Mouse (Mus musculus): ENCODE data around the gene Kctd18.
A peak's percentile ranks its signal among the peaks of the same experiment; 100 is the strongest.

Gene Kctd18

DNA sequence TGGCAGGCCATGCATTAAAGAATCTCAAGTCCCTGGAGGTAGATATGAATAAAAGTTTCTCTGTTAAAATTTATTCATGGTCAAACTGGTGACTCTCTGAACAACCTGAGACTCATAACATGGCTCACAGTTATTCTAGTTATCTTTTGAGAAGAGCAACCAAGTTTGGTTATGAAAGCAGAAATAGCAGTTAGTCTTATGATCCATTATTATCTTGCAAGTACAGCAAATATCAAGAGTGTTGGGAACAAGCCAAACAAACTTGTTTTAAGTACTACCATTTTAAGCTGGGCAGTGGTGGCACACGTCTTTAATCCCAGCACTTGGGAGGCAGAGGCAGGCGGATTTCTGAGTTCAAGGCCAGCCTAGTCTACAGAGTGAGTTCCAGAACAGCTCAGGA lies 27.5 kb downstream of the Kctd18 start:
- DNase-seq (ENCODE audit: low spot score in 2 of 2), result no peak

DNA sequence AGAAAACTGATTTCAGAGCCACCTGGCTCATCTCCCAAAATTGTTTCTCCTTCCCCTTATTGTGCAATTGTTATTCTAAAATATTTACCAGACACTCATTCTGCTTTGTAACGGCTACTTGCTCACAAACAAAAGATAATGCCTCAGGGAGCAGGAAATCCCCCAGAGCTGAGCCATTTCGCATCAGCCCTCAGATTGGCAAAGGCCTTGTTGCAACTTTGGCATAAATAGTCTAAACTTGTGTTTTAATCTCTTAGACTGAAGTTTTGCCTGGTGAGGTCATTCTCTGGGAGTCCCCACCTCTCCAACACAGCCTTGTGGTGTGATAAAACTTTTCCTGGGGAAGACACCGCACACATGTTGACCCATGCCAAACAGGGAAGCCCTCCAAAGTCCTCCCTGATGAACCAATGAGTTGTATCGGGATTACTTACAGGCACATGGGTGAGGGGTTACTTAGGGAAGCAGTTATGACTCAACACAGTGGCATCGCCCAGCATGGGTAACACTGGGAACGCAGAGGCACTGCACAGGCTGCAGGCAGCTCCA lies 29.6 kb downstream of the Kctd18 start:
- DNase-seq (ENCODE audit: low spot score in 2 of 2), result no peak

GRCm38 (mm10) chr1:57976860-57977259 lies 41.9 kb downstream of the Kctd18 start:
- DNase-seq (ENCODE audit: low spot score in 2 of 2), result no peak

GRCm38 (mm10) chr1:57971588-57971987 lies 47.2 kb downstream of the Kctd18 start:
- no peak for DNase-seq (ENCODE audit: low spot score in 2 of 2)

GRCm38 (mm10) chr1:57969327-57970271 lies 49.2 kb downstream of the Kctd18 start:
- peak; percentile 90 to 95 for DNase-seq (ENCODE audit: low spot score in 2 of 2)

DNA sequence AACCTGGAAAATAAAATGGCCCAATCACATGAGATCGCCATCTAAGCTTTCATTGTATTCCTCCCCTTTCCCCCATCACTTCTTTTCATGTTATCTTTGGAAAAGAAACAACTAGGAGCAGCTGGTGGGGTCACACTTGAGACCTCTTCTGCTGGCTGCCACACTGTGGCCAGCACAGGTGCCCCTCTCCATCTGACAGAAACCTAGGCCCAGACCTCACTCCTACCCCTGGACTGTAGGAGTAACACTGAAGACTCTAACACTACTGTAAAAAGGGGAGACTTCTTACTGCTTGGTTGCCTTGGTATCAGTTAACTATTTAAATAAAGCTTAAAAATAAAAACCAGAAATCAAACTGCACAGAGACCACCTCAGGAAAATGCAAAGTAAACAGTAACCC lies 63.0 kb downstream of the Kctd18 start:
- DNase-seq (ENCODE audit: low spot score in 2 of 2), result no peak

GRCm38 (mm10) chr1:57954376-57954765 lies 64.4 kb downstream of the Kctd18 start:
- DNase-seq (ENCODE audit: low spot score in 2 of 2), result no peak

GRCm38 (mm10) chr1:57953586-57954375 lies 65.0 kb downstream of the Kctd18 start:
- DNase-seq (ENCODE audit: low spot score in 2 of 2), result no peak

- no peak for DNase-seq (ENCODE audit: low spot score in 2 of 2)
These were observed 66.2 kb downstream of the Kctd18 start for GRCm38 (mm10) chr1:57952509-57952908.

DNA sequence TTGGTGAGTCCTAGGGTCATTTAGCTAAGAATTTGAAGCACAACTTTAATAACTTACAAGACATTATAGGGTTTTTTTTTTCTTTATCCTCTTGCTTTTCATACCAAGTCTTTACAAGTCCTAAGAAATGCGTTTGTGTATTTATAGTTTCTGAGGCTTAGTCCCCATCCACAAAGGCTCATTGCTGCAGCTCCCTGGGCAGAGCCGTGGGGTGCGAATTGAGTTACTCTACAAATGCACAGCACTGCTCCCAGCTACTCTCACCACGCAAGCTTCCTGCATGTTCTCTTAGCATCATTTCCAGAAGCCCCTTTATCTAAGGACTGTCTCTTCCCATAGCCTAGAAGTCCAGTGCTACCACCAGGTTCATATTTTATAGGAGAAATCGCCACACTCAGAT lies 69.0 kb downstream of the Kctd18 start:
- DNase-seq (ENCODE audit: low spot score in 2 of 2), result no peak

DNA sequence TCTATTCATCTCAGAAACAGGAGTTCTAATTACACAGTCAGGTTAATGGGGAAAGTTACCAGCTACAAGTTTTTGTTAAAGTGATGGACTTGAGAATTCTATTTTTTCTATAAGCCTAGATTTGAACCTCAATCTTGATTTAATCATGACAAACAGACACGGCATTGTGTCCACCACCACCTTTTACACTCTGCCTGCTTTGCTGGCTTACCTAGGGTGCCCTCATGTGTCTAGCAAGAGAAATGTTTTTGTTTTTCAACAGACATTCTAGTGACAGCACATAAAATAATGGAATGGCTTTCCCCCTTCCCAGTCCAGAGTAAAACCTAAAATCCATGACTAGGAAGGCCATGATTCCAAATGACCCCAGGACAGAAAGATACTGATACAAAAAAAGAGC lies 69.6 kb downstream of the Kctd18 start:
- DNase-seq (ENCODE audit: low spot score in 2 of 2), result no peak

- no peak for DNase-seq (ENCODE audit: low spot score in 2 of 2)
These were observed 71.0 kb downstream of the Kctd18 start for GRCm38 (mm10) chr1:57947552-57948347.

- DNase-seq (ENCODE audit: low spot score in 2 of 2), result no peak
These were observed 76.5 kb downstream of the Kctd18 start for GRCm38 (mm10) chr1:57942215-57942614.

DNA sequence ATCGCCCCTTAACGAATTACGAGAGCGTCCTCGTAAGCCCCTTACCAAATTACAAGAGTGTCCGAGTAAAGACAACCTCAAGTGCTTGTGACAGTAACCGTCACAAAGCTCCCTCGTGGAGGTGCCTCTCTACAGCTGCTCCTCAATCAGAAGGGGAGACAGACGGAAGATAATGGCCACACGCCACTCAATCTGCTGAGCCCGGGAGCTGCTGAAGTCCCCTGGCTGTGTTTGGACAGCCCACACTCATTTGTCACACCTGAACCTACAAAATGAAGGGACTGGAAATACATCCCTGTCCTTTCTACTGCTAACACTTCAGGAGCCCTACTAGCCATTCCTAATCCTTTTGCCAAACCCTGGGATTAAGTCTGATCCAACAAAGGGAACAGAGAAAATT lies 77.0 kb downstream of the Kctd18 start:
- no peak for DNase-seq (ENCODE audit: low spot score in 2 of 2)

DNA sequence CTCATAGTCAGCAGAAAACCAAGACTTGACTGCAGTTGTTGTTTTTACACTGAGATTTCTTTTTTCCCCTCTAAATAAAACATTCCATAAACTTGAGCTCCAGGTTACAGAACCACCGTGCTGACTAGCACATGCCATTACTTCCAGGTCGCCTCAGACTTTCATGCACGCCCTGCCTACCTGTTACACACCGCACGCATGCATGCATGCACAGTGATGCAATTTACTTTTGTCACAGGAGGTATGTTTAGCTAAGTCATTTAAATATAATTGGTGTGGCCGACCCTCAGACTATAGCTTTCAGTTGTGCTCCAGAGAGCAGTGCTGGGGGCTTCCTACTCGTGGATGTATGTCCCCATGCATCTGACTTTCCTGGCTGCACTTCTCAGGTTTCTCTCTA lies 77.7 kb downstream of the Kctd18 start:
- DNase-seq (ENCODE audit: low spot score in 2 of 2), result no peak

- DNase-seq (ENCODE audit: low spot score in 2 of 2), result no peak
These were observed 78.1 kb downstream of the Kctd18 start for GRCm38 (mm10) chr1:57940691-57941090.

GRCm38 (mm10) chr1:57934287-57934686 lies 84.5 kb downstream of the Kctd18 start:
- no peak for DNase-seq (ENCODE audit: low spot score in 2 of 2)

DNA sequence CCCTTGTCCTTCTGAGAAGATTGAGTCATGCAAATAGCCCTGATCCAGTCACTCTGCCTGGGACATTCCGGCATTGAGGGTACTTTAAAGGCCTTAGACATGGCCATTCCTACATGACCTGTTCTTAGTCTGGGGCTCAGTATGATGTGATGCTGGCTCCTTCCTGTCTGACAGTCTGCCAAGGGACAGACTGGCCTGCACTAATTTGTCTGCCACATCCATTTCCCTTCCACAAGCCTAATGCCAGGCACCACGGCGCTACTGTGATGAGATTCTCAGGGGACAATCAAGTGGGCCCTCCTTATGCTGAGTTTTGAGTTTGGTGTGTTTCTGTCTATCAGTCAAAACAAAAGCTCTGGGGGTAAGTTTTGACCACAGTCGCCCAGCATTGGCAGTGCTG lies 100.2 kb downstream of the Kctd18 start:
- DNase-seq (ENCODE audit: low spot score in 2 of 2), result no peak

- DNase-seq (ENCODE audit: low spot score in 2 of 2), result no peak
These were observed 101.4 kb downstream of the Kctd18 start for GRCm38 (mm10) chr1:57917342-57917741.

- no peak for DNase-seq (ENCODE audit: low spot score in 2 of 2)
These were observed 107.2 kb downstream of the Kctd18 start for GRCm38 (mm10) chr1:57911561-57911960.

- no peak for DNase-seq (ENCODE audit: low spot score in 2 of 2)
These were observed 112.4 kb downstream of the Kctd18 start for GRCm38 (mm10) chr1:57906312-57906711.

- DNase-seq (ENCODE audit: low spot score in 2 of 2), result no peak
These were observed 112.8 kb downstream of the Kctd18 start for GRCm38 (mm10) chr1:57905912-57906311.
